Mouse (Mus musculus) intestine, postnatal 0 days (tissue): Measurements from ENCODE around the gene U2af2. TPM values are rescaled to one million over a fixed set of nuclear protein-coding genes. Genes with fewer than 3 reads are reported as not detected.

Experiments
- ATAC-seq: fragments of 200-750 bp; cut with Nextera tagmentation; 2 replicates; pipeline ENCODE4 v1.8.0; 2017; ENCODE audit warnings: mild to moderate bottlenecking, moderate TSS enrichment, moderate library complexity
- H3K27ac ChIP-seq: fragments of 300-500 bp; sonication (generic); 2 replicates; pipeline ENCODE4 v1.5.1; 2014; ENCODE audit warnings: mild to moderate bottlenecking, low read depth, low read length, moderate library complexity
- H3K27me3 ChIP-seq: fragments of 300-500 bp; sonication (generic); replicated peaks from 2 replicates; pipeline ENCODE4 v1.6.1; 2014; ENCODE audit warnings: low read length, mixed read lengths; ENCODE audit not compliant: control insufficient read depth, insufficient read depth
- H3K36me3 ChIP-seq: fragments of 300-500 bp; sonication (generic); 2 replicates; pipeline ENCODE4 v1.6.1; 2014; ENCODE audit warnings: mild to moderate bottlenecking, moderate library complexity; ENCODE audit not compliant: control insufficient read depth, insufficient read depth
- H3K4me1 ChIP-seq: fragments of 300-500 bp; sonication (generic); replicated peaks from 2 replicates; pipeline ENCODE4 v1.6.1; 2014; ENCODE audit warnings: antibody characterized with exemption, low read length, mixed read lengths; ENCODE audit not compliant: control insufficient read depth, insufficient read depth
- H3K4me2 ChIP-seq: fragments of 300-500 bp; sonication (generic); replicated peaks from 2 replicates; pipeline ENCODE4 v1.6.1; 2014; ENCODE audit warnings: low read depth, mild to moderate bottlenecking, moderate library complexity
- H3K4me3 ChIP-seq: fragments of 300-500 bp; sonication (generic); 2 replicates; pipeline ENCODE4 v1.5.1; 2014; ENCODE audit warnings: low read depth, low read length
- H3K9ac ChIP-seq: fragments of 300-500 bp; sonication (generic); 2 replicates; pipeline ENCODE4 v1.6.1; 2014; ENCODE audit warnings: mild to moderate bottlenecking, low read depth, low read length
- H3K9me3 ChIP-seq: fragments of 300-500 bp; sonication (generic); 2 replicates; pipeline ENCODE4 v1.6.1; 2016; ENCODE audit warnings: mixed run types; ENCODE audit not compliant: control insufficient read depth
- CTCF ChIP-seq: sonication (generic); IDR thresholded peaks from 2 replicates; pipeline ENCODE4 v1.5.1; 2016; ENCODE audit warnings: low read depth, mild to moderate bottlenecking, control low read depth, antibody characterized with exemption, moderate library complexity
- WGBS: fragments of 180-500 bp; shearing (Covaris S2); extraction: QIAGEN DNeasy Blood & Tissue Kit; methylation state at CpG from one replicate; pipeline ENCODE4 v1.1.7; 2014; 5-methylcytosine and 5-hydroxymethylcytosine counted together
- polyA plus RNA-seq: library from polyadenylated mRNA; unstranded; fragments of >200 nt; fragmentation: Nextera tagmentation; extraction: Ambion mirVana; gene quantifications from 2 replicates; pipeline ENCODE4 v1.2.1, GENCODE M21; 2015

The U2af2 gene
- polyA plus RNA-seq = 48.3 and 51.4 TPM in 2 replicates

GRCm38 (mm10) chr7:5061774-5062359, at the start of gene U2af2:
U2af2 (plus strand) TSS chr7:5062143.
- Histone ChIP-seq H3K9me3 (no peaks in the 10 kb centered on the region), H3K27me3 (peaks cover 11% of the 10 kb centered on the region), H3K4me3 (peak within 1 kb of the TSS; percentile 71), H3K4me2 (peak within 1 kb of the TSS; percentile 99), H3K36me3 (peaks cover 7% of the 10 kb centered on the region), H3K4me1 (peaks cover 8% of the 10 kb centered on the region; the same call in 1 of the 2 replicates), H3K27ac (peak within 1 kb of the TSS; percentile 99), H3K9ac (peak within 1 kb of the TSS; percentile 92)
- TF ChIP-seq CTCF = no peak
- under 1% methylated on average over 49 of the region's 65 CpGs for WGBS
- peak; percentile 85 for ATAC-seq

- no peak overlapping the region for H3K4me3 ChIP-seq
Measured at GRCm38 (mm10) chr7:5012681-5013513, 49.0 kb upstream of the U2af2 start.

GRCm38 (mm10) chr7:5014251-5015117, 47.5 kb upstream of the U2af2 start, which contains the start of the genes Zfp524 and Fiz1:
Zfp524 (plus strand) TSS chr7:5014415.
Fiz1 (minus strand) TSS chr7:5014697.
- Histone ChIP-seq H3K4me2 (peak within 1 kb of the TSS; percentile 82), H3K9me3 (no peaks in the 10 kb centered on the region), H3K4me3 (peak within 1 kb of the TSS; percentile 60), H3K4me1 (peaks cover 3% of the 10 kb centered on the region; the same call in 1 of the 2 replicates), H3K36me3 (peaks cover 44% of the 10 kb centered on the region), H3K27ac (peak within 1 kb of the TSS; percentile 100), H3K27me3 (no peaks in the 10 kb centered on the region), H3K9ac (peak within 1 kb of the TSS; percentile 83)
- under 1% methylated on average over 42 of the region's 42 CpGs for WGBS
- ATAC-seq = peak; percentile 83
- no peak for TF ChIP-seq CTCF

More at GRCm38 (mm10) chr7:5012681-5013513, 49.0 kb upstream of the U2af2 start:
- Histone ChIP-seq H3K9ac (no peak overlapping the region), H3K4me2 (no peak overlapping the region), H3K27me3 (no peaks in the 10 kb centered on the region), H3K27ac (no peak overlapping the region), H3K9me3 (no peaks in the 10 kb centered on the region), H3K4me1 (peaks cover 3% of the 10 kb centered on the region; the same call in 1 of the 2 replicates), H3K36me3 (peaks cover 57% of the 10 kb centered on the region)
- 90% methylated on average over 27 of the region's 27 CpGs for WGBS
- no peak for TF ChIP-seq CTCF
- ATAC-seq = no peak

GRCm38 (mm10) chr7:5015118-5016001, 46.6 kb upstream of the U2af2 start, which contains the start of gene Gm44973:
Gm44973 (plus strand) TSS chr7:5015496.
- peak within 1 kb of the TSS; percentile 83 for H3K9ac ChIP-seq
- peak within 1 kb of the TSS; percentile 82 for H3K4me2 ChIP-seq
- H3K9me3 ChIP-seq = no peaks in the 10 kb centered on the region
- ATAC-seq = peak; percentile 75
- H3K27ac ChIP-seq = peak within 1 kb of the TSS; percentile 100
- peaks cover 35% of the 10 kb centered on the region for H3K36me3 ChIP-seq
- under 1% methylated on average over 47 of the region's 76 CpGs for WGBS
- peaks cover 3% of the 10 kb centered on the region; the same call in 1 of the 2 replicates for H3K4me1 ChIP-seq
- TF ChIP-seq CTCF = no peak
- H3K4me3 ChIP-seq = peak within 1 kb of the TSS; percentile 60
- no peaks in the 10 kb centered on the region for H3K27me3 ChIP-seq

GRCm38 (mm10) chr7:5016057-5016456, 45.9 kb upstream of the U2af2 start:
- peaks cover 3% of the 10 kb centered on the region; the same call in 1 of the 2 replicates for H3K4me1 ChIP-seq
- H3K27ac ChIP-seq = peak overlapping the region; percentile 100
- WGBS = 29% methylated on average over 3 of the region's 3 CpGs
- peaks cover 28% of the 10 kb centered on the region for H3K36me3 ChIP-seq
- peak overlapping the region; percentile 83; the same call in 1 of the 2 replicates for H3K9ac ChIP-seq
- H3K4me3 ChIP-seq = peak overlapping the region; percentile 60
- H3K4me2 ChIP-seq = peak overlapping the region; percentile 82
- peak; percentile 22 for ATAC-seq
- H3K9me3 ChIP-seq = no peaks in the 10 kb centered on the region
- no peak for TF ChIP-seq CTCF
- no peaks in the 10 kb centered on the region for H3K27me3 ChIP-seq
